Mouse (Mus musculus) embryo, embryonic 9.5 days (tissue): ENCODE data around the gene Tas2r107.
"Not testable (repeated sequence)": the region's sequence is repeated elsewhere in the genome, so short reads cannot be mapped to it uniquely, and the experiment has no call there.

ENCODE experiments used
- DNase-seq: peaks from one replicate; pipeline ENCODE4 v3.0.0-alpha.2; 2017; ENCODE audit errors: extremely low spot score

Tas2r107 gene

DNA sequence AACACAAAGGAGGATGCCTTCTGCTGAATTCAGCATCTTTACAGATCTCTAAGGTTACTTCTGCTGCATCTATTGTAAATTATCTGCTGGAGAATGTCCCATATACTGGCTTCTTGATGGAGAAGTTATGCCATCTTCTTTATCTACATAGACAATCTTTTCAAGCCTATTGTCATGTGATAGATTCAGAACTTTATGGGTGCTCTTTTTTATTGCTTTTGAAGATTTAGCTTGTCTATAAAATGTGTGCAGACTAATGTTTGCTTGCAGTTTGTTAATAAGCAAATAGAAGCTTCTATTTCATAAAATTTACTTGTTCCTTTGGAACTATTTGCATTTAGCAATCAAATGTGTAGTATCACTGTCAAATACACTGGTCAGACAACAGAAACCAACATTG, at the start of gene Tas2r107:
TSS of gene Tas2r107 (minus strand) at position 101 of the 400 bp plus-strand sequence.
- DNase-seq = no peak

DNA sequence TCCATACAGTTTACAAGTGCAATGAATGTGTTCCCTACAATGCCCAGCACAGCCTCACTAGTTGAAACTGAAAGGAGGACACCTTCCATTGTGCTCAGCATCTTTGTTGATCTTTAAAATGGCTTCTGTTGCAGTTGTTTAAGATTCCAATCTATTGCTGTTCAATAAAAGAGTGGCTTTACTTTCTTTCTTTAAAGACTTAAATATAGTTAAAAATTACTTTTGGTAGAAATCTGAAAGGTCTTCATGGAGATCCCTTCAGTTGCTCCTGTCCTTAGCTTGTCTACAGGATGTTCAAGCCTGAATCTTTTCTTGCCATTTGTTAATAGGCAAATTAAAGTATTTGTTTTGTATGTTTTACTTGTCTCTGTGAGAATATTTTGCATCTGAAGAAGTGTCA, 30.0 kb upstream of the Tas2r107 start, which contains the start of gene Tas2r114:
TSS of gene Tas2r114 (minus strand) at position 101 of the 400 bp plus-strand sequence.
- no peak for DNase-seq

DNA sequence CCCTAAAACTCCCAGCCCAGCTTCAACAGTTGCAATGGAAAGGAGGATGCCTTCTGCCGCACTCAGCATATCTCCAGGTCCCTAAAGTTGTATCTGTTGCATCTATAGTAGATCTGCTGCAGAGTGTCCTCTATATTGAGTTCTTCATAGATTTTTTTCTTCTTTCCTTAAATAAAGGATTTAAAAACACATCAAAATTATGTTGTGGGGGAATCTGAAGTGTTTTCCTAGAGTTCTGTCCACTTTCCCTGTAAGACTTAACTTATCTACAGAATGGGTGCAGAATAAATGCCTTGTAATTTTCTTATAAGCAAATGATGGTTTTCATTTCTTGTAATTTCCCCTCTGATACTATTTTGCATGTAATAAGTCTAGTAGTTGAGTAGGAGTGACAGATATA, 27.4 kb upstream of the Tas2r107 start, which contains the start of gene Tas2r105:
TSS of gene Tas2r105 (minus strand) at position 101 of the 400 bp plus-strand sequence.
- no peak for DNase-seq

DNA sequence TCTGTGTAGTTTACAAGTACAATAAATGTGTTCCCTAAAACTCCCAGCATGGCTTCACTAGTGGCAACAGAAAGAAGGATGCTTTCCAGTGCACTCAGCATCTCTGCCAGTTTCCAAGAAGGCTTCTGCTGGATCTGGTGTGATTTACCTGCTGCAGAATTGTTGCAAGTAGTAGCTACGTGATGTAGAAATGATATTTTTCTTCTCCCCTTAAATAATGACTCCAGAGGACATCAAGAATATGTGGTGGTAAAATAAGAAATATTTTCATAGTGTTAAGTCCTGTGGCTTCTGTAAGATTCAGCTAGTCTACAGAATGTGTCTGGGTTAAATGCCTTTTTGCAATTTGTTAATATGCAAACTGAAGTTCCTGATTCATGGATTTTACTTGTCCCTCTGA, 25.7 kb upstream of the Tas2r107 start, which contains the start of gene Tas2r104:
TSS of gene Tas2r104 (minus strand) at position 101 of the 400 bp plus-strand sequence.
- no peak for DNase-seq

DNA sequence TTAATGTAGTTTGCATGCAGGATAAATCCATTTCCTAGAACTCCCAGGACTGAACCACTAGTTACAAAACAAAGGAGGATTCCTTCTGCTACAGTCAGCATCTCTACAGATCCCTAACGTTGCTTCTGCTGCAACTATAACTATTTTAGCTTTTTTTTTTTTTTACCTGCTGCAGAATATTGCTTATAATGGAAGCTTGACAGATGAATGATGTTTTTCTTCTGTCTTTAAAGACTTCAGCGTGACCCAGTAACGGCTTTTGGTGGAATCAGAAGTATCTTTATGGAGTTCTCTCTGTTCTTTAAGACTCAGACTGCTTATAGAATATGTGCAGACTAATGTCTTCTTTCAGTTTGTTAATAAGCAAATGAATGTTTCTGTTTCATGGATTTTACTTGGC, 18.8 kb upstream of the Tas2r107 start, which contains the start of gene Tas2r106:
TSS of gene Tas2r106 (minus strand) at position 101 of the 400 bp plus-strand sequence.
- no peak for DNase-seq

DNA sequence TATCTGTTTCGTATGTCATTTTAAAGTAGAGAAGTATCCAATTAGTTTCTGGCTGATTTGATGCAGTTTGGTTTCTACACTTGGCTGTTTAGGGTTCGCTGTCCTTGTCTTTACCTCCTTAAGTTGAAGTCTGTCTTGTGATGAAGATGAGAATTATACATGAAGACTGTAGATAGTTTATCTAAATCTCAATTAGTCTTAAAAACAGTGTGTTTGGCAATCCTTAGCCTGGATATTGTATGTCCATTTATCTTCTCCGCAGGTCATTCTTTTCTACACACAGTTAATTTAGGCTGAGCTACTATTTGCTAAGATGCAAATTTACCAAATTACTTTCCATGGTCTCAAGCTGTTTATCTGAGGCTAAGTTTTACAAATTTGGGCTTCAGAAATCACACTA, 29.1 kb downstream of the Tas2r107 start, which contains the start of gene Tas2r130:
TSS of gene Tas2r130 (minus strand) at position 101 of the 400 bp plus-strand sequence.
- DNase-seq = no peak

DNA sequence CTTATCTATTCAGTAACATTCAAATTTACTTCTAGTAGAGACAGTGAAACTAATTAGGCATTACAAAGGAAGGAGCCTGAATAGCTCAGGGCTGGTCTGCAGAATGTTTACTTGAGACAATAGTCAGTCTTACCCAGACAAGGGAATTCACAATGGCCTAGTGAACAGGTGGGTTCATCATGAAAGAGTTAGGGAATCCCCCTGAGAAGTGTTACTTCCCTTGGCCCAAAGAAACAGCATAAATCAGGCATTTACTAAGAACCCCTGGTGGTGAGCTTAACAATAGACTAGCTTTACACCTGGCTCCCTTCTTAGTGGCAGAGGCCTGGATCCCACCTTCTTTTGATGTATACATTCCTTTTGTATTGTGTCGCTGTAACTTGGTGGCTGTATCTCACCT, 50.0 kb downstream of the Tas2r107 start:
- not testable (repeated sequence) for DNase-seq
